Mouse (Mus musculus): Measurements from ENCODE around the gene 4933402N22Rik.
"Not testable (repeated sequence)": the region's sequence is repeated elsewhere in the genome, so short reads cannot be mapped to it uniquely, and the experiment has no call there.

4933402N22Rik gene

GRCm38 (mm10) chr5:11917743-11918142 lies at the start of gene 4933402N22Rik:
4933402N22Rik (plus strand) TSS chr5:11918043.
- not testable (repeated sequence) for H3K36me3 ChIP-seq (ENCODE audit: insufficient read depth, low read length); H3K9me3 ChIP-seq (ENCODE audit: low read length); H3K4me1 ChIP-seq (replicated peaks; ENCODE audit: low read depth, low read length); H3K27me3 ChIP-seq (ENCODE audit: insufficient read depth, low read length); H3K4me3 ChIP-seq (replicated peaks; ENCODE audit: low read length)

DNA sequence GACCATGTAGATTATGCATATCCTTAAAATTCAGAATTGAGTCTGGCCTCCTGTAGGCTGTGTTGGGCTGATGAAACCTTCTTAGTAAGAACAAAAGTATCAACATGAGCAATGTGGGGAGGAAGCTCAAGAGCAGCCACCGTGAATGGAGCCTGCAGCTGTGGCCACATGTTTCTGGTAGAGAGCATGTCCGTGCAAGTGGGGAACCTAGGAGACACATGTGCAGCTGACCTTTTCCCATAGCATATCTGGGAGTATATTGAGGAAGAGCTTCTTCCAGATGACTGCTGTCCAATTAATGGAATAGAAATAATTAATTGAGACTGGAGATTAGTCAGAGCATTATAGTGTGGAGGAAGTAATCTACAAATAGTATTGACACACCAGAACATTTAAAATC lies 5.9 kb downstream of the 4933402N22Rik start:
- H3K27me3 ChIP-seq (ENCODE audit: insufficient read depth, low read length); H3K4me3 ChIP-seq (replicated peaks; ENCODE audit: low read length); H3K9me3 ChIP-seq (ENCODE audit: low read length); H3K4me1 ChIP-seq (replicated peaks; ENCODE audit: low read depth, low read length); H3K36me3 ChIP-seq (ENCODE audit: insufficient read depth, low read length): not testable (repeated sequence)

All from E14TG2a.4 (cell line).